Mouse (Mus musculus): Measurements from ENCODE around the gene Gstm1. TPM values are rescaled to one million over a fixed set of nuclear protein-coding genes. Genes with fewer than 3 reads are reported as not detected.
"Not testable (repeated sequence)": the region's sequence is repeated elsewhere in the genome, so short reads cannot be mapped to it uniquely, and the experiment has no call there.

Gstm1 gene
- total and polyA plus RNA-seq, 3 experiments: 0.31 to 6.7 TPM; not detected in 1

GRCm38 (mm10) chr3:108018190-108018820, 532 bp upstream of the Gstm1 start:
- Histone ChIP-seq H3K36me3 (ENCODE audit: control insufficient read depth in 1 of 2, insufficient read depth in 2 of 2, low read length in 2 of 2) (peaks cover 0 to 3% of the 10 kb centered on the region in 2 experiments; a peak in 1 of 4 replicates), H3K9ac (ENCODE audit: control insufficient read depth, low read depth, low read length, poor library complexity, severe bottlenecking) (peak overlapping the region; percentile 51), H3K27ac (ENCODE audit: control insufficient read depth, low read depth, low read length) (no peak overlapping the region), H3K9me3 (replicated peaks; ENCODE audit: insufficient read depth, low read length) (no peaks in the 10 kb centered on the region), H3K4me3 (ENCODE audit: control insufficient read depth in 1 of 2, insufficient read depth in 1 of 2, low read depth in 2 of 2, low read length in 2 of 2) (peak overlapping the region; percentile 43 to 48), H3K79me2 (ENCODE audit: control insufficient read depth, insufficient read depth, low read length, poor library complexity) (no peaks in the 10 kb centered on the region), H3K4me1 (ENCODE audit: control insufficient read depth in 1 of 2, insufficient read depth in 2 of 2, low read length in 2 of 2) (peaks cover 0 to 15% of the 10 kb centered on the region in 2 experiments; a peak in 2 of 4 replicates), H3K27me3 (ENCODE audit: control insufficient read depth in 1 of 2, insufficient read depth in 2 of 2, low read length in 2 of 2) (0 out of 4 replicates have a peak, but pooled peaks cover 0 to 5% of the 10 kb centered on the region in 2 experiments)
- no peak for DNase-seq (ENCODE audit: low read depth, low spot score)
- TF ChIP-seq MYB (IDR thresholded peaks at IDR 0.05; ENCODE audit: low read depth, low read length) (no peak), POLR2AphosphoS2 (IDR thresholded peaks at IDR 0.05; ENCODE audit: low read length) (no peak), HCFC1 (IDR thresholded peaks at IDR 0.05; ENCODE audit: low read depth, low read length) (no peak), ZNF384 (IDR thresholded peaks at IDR 0.05; ENCODE audit: low read depth, low read length) (no peak), USF1 (IDR thresholded peaks at IDR 0.05; ENCODE audit: low read depth, low read length) (0 out of 2 replicates have a peak, but pooled peaks have one; percentile 23), JUND (IDR thresholded peaks at IDR 0.05; ENCODE audit: low read depth, low read length) (no peak), BHLHE40 (IDR thresholded peaks at IDR 0.05; ENCODE audit: borderline replicate concordance, low read depth, low read length) (no peak), UBTF (IDR thresholded peaks at IDR 0.05; ENCODE audit: borderline replicate concordance, insufficient read depth, low read depth, low read length) (no peak), MXI1 (IDR thresholded peaks at IDR 0.05; ENCODE audit: low read depth, low read length) (no peak), ZMIZ1 (IDR thresholded peaks at IDR 0.05; ENCODE audit: low read depth, low read length) (no peak), NRF1 (IDR thresholded peaks at IDR 0.05; ENCODE audit: insufficient read depth, low read depth, low read length, poor library complexity, severe bottlenecking) (no peak), ZKSCAN1 (IDR thresholded peaks at IDR 0.05; ENCODE audit: low read depth, low read length) (no peak), SMC3 (IDR thresholded peaks at IDR 0.05; ENCODE audit: low read depth, low read length) (no peak), MAX (IDR thresholded peaks at IDR 0.05; ENCODE audit: low read length) (no peak), EP300 (IDR thresholded peaks at IDR 0.05; ENCODE audit: low read depth in 1 of 2, low read length in 2 of 2) (no peak), ZC3H11A (IDR thresholded peaks at IDR 0.05; ENCODE audit: low read depth, low read length) (no peak), CHD2 (IDR thresholded peaks at IDR 0.05; ENCODE audit: low read length) (no peak), MYC (IDR thresholded peaks at IDR 0.05; ENCODE audit: low read depth, low read length) (no peak), USF2 (IDR thresholded peaks at IDR 0.05; ENCODE audit: borderline replicate concordance in 1 of 2, insufficient read depth in 1 of 2, low read depth in 1 of 2, low read length in 2 of 2) (no peak), GATA1 (IDR thresholded peaks at IDR 0.05; ENCODE audit: low read depth, low read length) (no peak), CTCF (IDR thresholded peaks at IDR 0.05 in 2 of 3, conservative IDR thresholded peaks at IDR 0.05 in 1 of 3; ENCODE audit: control insufficient read depth in 1 of 3, insufficient read depth in 1 of 3, low read depth in 2 of 3, low read length in 3 of 3, poor library complexity in 1 of 3, severe bottlenecking in 1 of 3) (no peak), TCF12 (IDR thresholded peaks at IDR 0.05; ENCODE audit: low read depth, low read length) (no peak), GABPA (IDR thresholded peaks at IDR 0.05; ENCODE audit: low read depth, low read length) (no peak), RCOR1 (IDR thresholded peaks at IDR 0.05; ENCODE audit: low read depth, low read length) (peak; percentile 28; the same call in 1 of the 2 replicates), RAD21 (IDR thresholded peaks at IDR 0.05; ENCODE audit: low read depth, low read length) (no peak), SIN3A (IDR thresholded peaks at IDR 0.05; ENCODE audit: low read length) (peak; percentile 2; the same call in 1 of the 2 replicates), ETS1 (IDR thresholded peaks at IDR 0.05; ENCODE audit: low read depth, low read length) (peak; percentile 45; the same call in 1 of the 2 replicates), E2F4 (IDR thresholded peaks at IDR 0.05; ENCODE audit: borderline replicate concordance, low read depth, low read length) (no peak), NELFE (IDR thresholded peaks at IDR 0.05; ENCODE audit: low read depth, low read length) (no peak), TBP (IDR thresholded peaks at IDR 0.05; ENCODE audit: low read depth, low read length) (no peak), ELF1 (IDR thresholded peaks at IDR 0.05; ENCODE audit: low read depth, low read length) (no peak), CHD1 (IDR thresholded peaks at IDR 0.05; ENCODE audit: low read depth, low read length) (no peak)

DNA sequence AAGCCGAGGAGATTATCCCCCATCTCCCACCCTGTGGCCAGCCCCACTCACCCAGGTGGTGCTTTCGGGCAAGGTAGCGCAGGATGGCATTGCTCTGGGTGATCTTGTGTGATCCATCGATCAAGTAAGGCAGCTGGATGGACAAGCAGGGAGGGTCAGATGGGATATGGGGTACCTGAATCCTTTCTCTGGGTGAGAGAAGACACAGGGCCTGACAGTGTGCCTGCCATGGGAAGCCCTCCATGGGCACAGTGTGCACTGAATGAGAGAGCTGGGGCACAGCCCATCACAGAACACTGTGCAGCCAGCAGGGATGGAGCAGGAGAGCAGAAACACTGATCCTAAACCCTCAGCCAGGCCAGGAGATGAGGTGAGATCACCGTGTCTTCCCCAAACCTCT, 1.3 kb downstream of the Gstm1 start:
- H3K9ac ChIP-seq (ENCODE audit: control insufficient read depth, low read depth, low read length, poor library complexity, severe bottlenecking); H3K27ac ChIP-seq (ENCODE audit: control insufficient read depth, low read depth, low read length); H3K4me3 ChIP-seq (ENCODE audit: control insufficient read depth in 1 of 2, insufficient read depth in 1 of 2, low read depth in 2 of 2, low read length in 2 of 2): not testable (repeated sequence)

More for the DNA sequence above, 1.3 kb downstream of the Gstm1 start:
- H3K9me3 ChIP-seq (replicated peaks; ENCODE audit: insufficient read depth, low read length); H3K79me2 ChIP-seq (ENCODE audit: control insufficient read depth, insufficient read depth, low read length, poor library complexity); DNase-seq (ENCODE audit: low read depth, low spot score); H3K27me3 ChIP-seq (ENCODE audit: control insufficient read depth in 1 of 2, insufficient read depth in 2 of 2, low read length in 2 of 2); H3K36me3 ChIP-seq (ENCODE audit: control insufficient read depth in 1 of 2, insufficient read depth in 2 of 2, low read length in 2 of 2): not testable (repeated sequence)
- H3K4me1 ChIP-seq (ENCODE audit: control insufficient read depth in 1 of 2, insufficient read depth in 2 of 2, low read length in 2 of 2): peaks cover 0 to 18% of the 10 kb centered on the region in 2 experiments; a peak in 2 of 4 replicates

Measured in MEL (cell line).